Mouse (Mus musculus): Measurements from ENCODE around the gene Tnr.

- no peak for TF ChIP-seq CTCF (IDR thresholded peaks at IDR 0.05; ENCODE audit: extremely low read depth, insufficient read depth, insufficient read length, insufficient replicate concordance)
- TF ChIP-seq POLR2A (IDR thresholded peaks at IDR 0.05; ENCODE audit: low read depth, low read length), result no peak
Measured at GRCm38 (mm10) chr1:159629822-159630589, 106.4 kb downstream of the Tnr start.
